Comparison of ENCODE assay signal across 8 mouse cellular contexts in the genomic region with DNA sequence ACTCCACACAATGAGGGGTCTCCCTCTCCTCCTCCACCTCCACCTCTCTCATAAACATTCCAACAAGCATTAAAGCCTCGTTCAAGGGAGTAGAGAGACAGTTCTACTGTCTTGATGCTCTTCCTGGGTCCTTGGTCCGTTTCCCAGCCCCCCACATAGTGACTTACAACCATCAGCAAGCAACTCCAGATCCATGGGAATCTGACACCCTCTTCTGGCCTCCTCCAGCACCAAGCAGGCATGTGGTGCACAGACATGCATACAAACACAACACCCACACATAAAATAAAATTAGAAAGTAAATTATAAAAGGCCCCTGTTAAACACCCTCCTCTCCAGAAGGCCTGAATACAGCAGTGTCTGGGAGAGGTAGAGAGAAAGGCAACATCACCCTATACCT. TPM values are rescaled to one million over a fixed set of nuclear protein-coding genes. Genes with fewer than 3 reads are reported as not detected.
A peak's percentile ranks its signal among the peaks of the same experiment; 100 is the strongest.
DNase-seq lines count a peak whose midpoint lies in the region; ATAC-seq and TF ChIP-seq lines count a peak whose summit lies in the region.
"Had no signal": no experiment of that assay in that cellular context is flagged by ENCODE, and none has a peak within 500 bp of the region (broad histone marks: within the 10 kb centered on the region; RNA-seq: fewer than 3 reads in every experiment).

No protein-coding gene starts in this region.

- no peak overlapping the region for H3K9ac ChIP-seq in hindbrain, embryonic 14.5 days
- no peak overlapping the region for H3K9ac ChIP-seq in hindbrain, embryonic 13.5 days
- H3K9ac ChIP-seq in embryonic facial prominence, embryonic 12.5 days = no peak overlapping the region
- H3K9ac ChIP-seq in limb, embryonic 12.5 days (replicated peaks) = no peak overlapping the region
- H3K9ac ChIP-seq: liver, embryonic 15.5 days had no signal

- 60% methylated on average over 2 of the region's 2 CpGs for WGBS in hindbrain, embryonic 14.5 days
- WGBS in hindbrain, embryonic 13.5 days = 69% methylated on average over 2 of the region's 2 CpGs
- 60% methylated on average over 2 of the region's 2 CpGs for WGBS in embryonic facial prominence, embryonic 12.5 days
- 44% methylated on average over 2 of the region's 2 CpGs for WGBS in limb, embryonic 12.5 days

- DNase-seq in hindbrain, embryonic 14.5 days (ENCODE audit: low spot score) = no peak
- no peak for DNase-seq in ovary, postnatal 10 days (ENCODE audit: low spot score)
- DNase-seq in lung, postnatal 14 days = no peak

- H3K4me2 ChIP-seq in hindbrain, embryonic 14.5 days (replicated peaks) = peak overlapping the region; percentile 50
- H3K4me2 ChIP-seq in hindbrain, embryonic 13.5 days = no peak overlapping the region
- peak overlapping the region; percentile 50 for H3K4me2 ChIP-seq in embryonic facial prominence, embryonic 12.5 days (replicated peaks)
- no peak overlapping the region for H3K4me2 ChIP-seq in limb, embryonic 12.5 days

- peaks cover 24% of the 10 kb centered on the region for H3K4me1 ChIP-seq in hindbrain, embryonic 14.5 days (replicated peaks; ENCODE audit: control insufficient read depth, insufficient read depth, low read length)
- peaks cover 26% of the 10 kb centered on the region for H3K4me1 ChIP-seq in hindbrain, embryonic 13.5 days (replicated peaks)
- H3K4me1 ChIP-seq in E14TG2a.4 (replicated peaks; ENCODE audit: low read depth, low read length) = peaks cover 51% of the 10 kb centered on the region
- peaks cover 9% of the 10 kb centered on the region; the same call in 1 of the 2 replicates for H3K4me1 ChIP-seq in embryonic facial prominence, embryonic 12.5 days
- H3K4me1 ChIP-seq in limb, embryonic 12.5 days (replicated peaks) = peaks cover 11% of the 10 kb centered on the region
- H3K4me1 ChIP-seq: liver, embryonic 15.5 days had no signal

- ATAC-seq in hindbrain, embryonic 14.5 days (ENCODE audit: low FRiP score) = no peak
- no peak for ATAC-seq in hindbrain, embryonic 13.5 days (ENCODE audit: low FRiP score)
- ATAC-seq in embryonic facial prominence, embryonic 12.5 days (ENCODE audit: insufficient number of reproducible peaks, insufficient read depth, low FRiP score, low TSS enrichment) = no peak
- 0 out of 2 replicates have a peak, but pooled peaks have one; percentile 30 for ATAC-seq in limb, embryonic 12.5 days (ENCODE audit: insufficient number of reproducible peaks, insufficient read depth, low FRiP score, low TSS enrichment, low read depth)

- no peaks in the 10 kb centered on the region for H3K36me3 ChIP-seq in hindbrain, embryonic 14.5 days (replicated peaks; ENCODE audit: control insufficient read depth, insufficient read depth)
- no peaks in the 10 kb centered on the region for H3K36me3 ChIP-seq in hindbrain, embryonic 13.5 days
- peaks cover 3% of the 10 kb centered on the region; the same call in 1 of the 2 replicates for H3K36me3 ChIP-seq in E14TG2a.4 (ENCODE audit: insufficient read depth, low read length)
- no peaks in the 10 kb centered on the region for H3K36me3 ChIP-seq in embryonic facial prominence, embryonic 12.5 days
- no peaks in the 10 kb centered on the region for H3K36me3 ChIP-seq in limb, embryonic 12.5 days
- H3K36me3 ChIP-seq: liver, embryonic 15.5 days had no signal

- H3K27me3 ChIP-seq in hindbrain, embryonic 14.5 days (ENCODE audit: control insufficient read depth, insufficient read depth, low read length) = no peaks in the 10 kb centered on the region
- H3K27me3 ChIP-seq in hindbrain, embryonic 13.5 days = peaks cover 11% of the 10 kb centered on the region; the same call in 1 of the 2 replicates
- no peaks in the 10 kb centered on the region for H3K27me3 ChIP-seq in E14TG2a.4 (ENCODE audit: insufficient read depth, low read length)
- no peaks in the 10 kb centered on the region for H3K27me3 ChIP-seq in embryonic facial prominence, embryonic 12.5 days
- no peaks in the 10 kb centered on the region for H3K27me3 ChIP-seq in limb, embryonic 12.5 days
- H3K27me3 ChIP-seq: liver, embryonic 15.5 days had no signal

- TF ChIP-seq CTCF in E14TG2a.4 (conservative IDR thresholded peaks at IDR 0.05; ENCODE audit: low read length) = no peak

- no peak overlapping the region for H3K27ac ChIP-seq in hindbrain, embryonic 14.5 days
- no peak overlapping the region for H3K27ac ChIP-seq in hindbrain, embryonic 13.5 days
- no peak overlapping the region for H3K27ac ChIP-seq in embryonic facial prominence, embryonic 12.5 days
- H3K27ac ChIP-seq in limb, embryonic 12.5 days = no peak overlapping the region
- H3K27ac ChIP-seq: liver, embryonic 15.5 days had no signal

- no peaks in the 10 kb centered on the region for H3K9me3 ChIP-seq in hindbrain, embryonic 14.5 days (ENCODE audit: control insufficient read depth, low read length)
- no peaks in the 10 kb centered on the region for H3K9me3 ChIP-seq in hindbrain, embryonic 13.5 days
- H3K9me3 ChIP-seq in E14TG2a.4 (ENCODE audit: low read length) = peaks cover 22% of the 10 kb centered on the region
- H3K9me3 ChIP-seq in embryonic facial prominence, embryonic 12.5 days = no peaks in the 10 kb centered on the region
- H3K9me3 ChIP-seq in limb, embryonic 12.5 days = no peaks in the 10 kb centered on the region
- H3K9me3 ChIP-seq: liver, embryonic 15.5 days had no signal

- H3K4me3 ChIP-seq in hindbrain, embryonic 14.5 days (replicated peaks; ENCODE audit: low read length) = no peak overlapping the region
- H3K4me3 ChIP-seq in hindbrain, embryonic 13.5 days = no peak overlapping the region
- peak overlapping the region; percentile 56; the same call in 1 of the 2 replicates for H3K4me3 ChIP-seq in E14TG2a.4 (replicated peaks; ENCODE audit: low read length)
- H3K4me3 ChIP-seq in embryonic facial prominence, embryonic 12.5 days = no peak overlapping the region
- H3K4me3 ChIP-seq in limb, embryonic 12.5 days (replicated peaks) = no peak overlapping the region
- H3K4me3 ChIP-seq: liver, embryonic 15.5 days had no signal

RNA-seq across cellular contexts. Expression of a gene that starts 33.5 kb away (rescaled TPM):
- 11.7 and 12.2 TPM in 2 replicates for polyA plus RNA-seq in hindbrain, embryonic 14.5 days (2014; fragmentation: Nextera tagmentation; extraction: Ambion mirVana)
- polyA plus RNA-seq in hindbrain, embryonic 13.5 days (2015; fragmentation: Nextera tagmentation; extraction: Ambion mirVana) = 10.2 and 10.8 TPM in 2 replicates
- 13.3 and 13.4 TPM in 2 replicates for polyA plus RNA-seq in embryonic facial prominence, embryonic 12.5 days (2016; fragmentation: Nextera tagmentation; extraction: Ambion mirVana)
- polyA plus RNA-seq in limb, embryonic 12.5 days (2016; fragmentation: Nextera tagmentation; extraction: Ambion mirVana) = 11.6 and 12.0 TPM in 2 replicates

Comparison
In these comparisons a context has a peak if more than half of its experiments do, and no peak if none do; other contexts are left out.
1. H3K4me2 ChIP-seq: peak in hindbrain, embryonic 14.5 days (single experiment) and embryonic facial prominence, embryonic 12.5 days (single experiment); none in hindbrain, embryonic 13.5 days (single experiment) and limb, embryonic 12.5 days (single experiment).